Mouse (Mus musculus): ENCODE measurements around the gene Alms1.

GRCm38 (mm10) chr6:85588164-85588563 lies 833 bp downstream of the Alms1 start:
- no peak for TF ChIP-seq CTCF (IDR thresholded peaks at IDR 0.05; ENCODE audit: borderline replicate concordance, insufficient read depth, low read depth, low read length)
- TF ChIP-seq POLR2A (IDR thresholded peaks at IDR 0.05; ENCODE audit: borderline replicate concordance, insufficient read depth, low read length): no peak

Measured in cerebellum, adult 2 months (tissue).